Mouse (Mus musculus) liver, adult 2 months (tissue): Measurements from ENCODE around the gene Adamts7.

Experiments
- CTCF ChIP-seq: fragments of 200-500 bp; IDR thresholded peaks from 2 replicates; pipeline ENCODE4 v1.5.1; 2011; ENCODE audit warnings: low read depth, low read length, control low read depth
- POLR2A ChIP-seq: fragments of 200-500 bp; IDR thresholded peaks from 2 replicates; pipeline ENCODE4 v1.6.1; 2011; ENCODE audit warnings: low read length, control low read depth; ENCODE audit not compliant: insufficient read depth; ENCODE audit errors: extremely low read depth

- TF ChIP-seq POLR2A (no peak), CTCF (no peak)
Observed at GRCm38 (mm10) chr9:90127146-90127545, 35.7 kb upstream of the Adamts7 start.
